Mouse (Mus musculus) megakaryocyte progenitor cell, adult 5-6 weeks (primary cell): Measurements from ENCODE around the gene Bcl2l11. TPM values are rescaled to one million over a fixed set of nuclear protein-coding genes. Genes with fewer than 3 reads are reported as not detected.

Experiments used
- ATAC-seq: replicated peaks from 2 replicates; pipeline ENCODE4 v1.8.0; 2016; ENCODE audit warnings: mild to moderate bottlenecking, moderate TSS enrichment, inconsistent platforms; ENCODE audit not compliant: poor library complexity
- total RNA-seq, 2 experiments: library from RNA; stranded (forward) in 1 of 2; stranded (reverse) in 1 of 2; fragments of 157-497, 149-512 nt in 1 of 2; fragments of 200-1000 nt in 1 of 2; gene quantifications; 2 replicates each; pipeline versions ENCODE4 v1.2.3 to v1.2.4; 2015 to 2017

Bcl2l11 gene
- total RNA-seq, 2 experiments from 2014 or later, result 10.1 to 16.0 TPM

DNA sequence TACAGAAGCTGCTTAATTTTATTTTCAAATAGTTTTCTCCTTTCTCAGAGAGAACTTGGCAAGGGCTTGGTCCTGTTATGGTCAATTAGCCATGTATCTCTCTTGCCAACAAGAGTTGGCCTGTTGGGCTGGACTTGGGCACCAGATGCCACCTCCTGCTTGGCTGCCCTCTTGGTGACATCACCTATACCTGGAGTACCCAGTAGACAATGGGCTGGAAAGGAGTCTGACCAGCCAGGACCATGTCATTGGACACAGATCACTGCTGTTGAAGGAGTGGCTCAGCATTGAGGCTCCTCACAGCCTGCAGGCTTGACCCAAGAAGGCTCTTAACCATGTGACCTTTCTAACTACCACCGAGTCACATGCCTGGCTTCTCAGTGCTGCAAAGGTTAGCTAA, 82.7 kb downstream of the Bcl2l11 start:
- no peak for ATAC-seq

DNA sequence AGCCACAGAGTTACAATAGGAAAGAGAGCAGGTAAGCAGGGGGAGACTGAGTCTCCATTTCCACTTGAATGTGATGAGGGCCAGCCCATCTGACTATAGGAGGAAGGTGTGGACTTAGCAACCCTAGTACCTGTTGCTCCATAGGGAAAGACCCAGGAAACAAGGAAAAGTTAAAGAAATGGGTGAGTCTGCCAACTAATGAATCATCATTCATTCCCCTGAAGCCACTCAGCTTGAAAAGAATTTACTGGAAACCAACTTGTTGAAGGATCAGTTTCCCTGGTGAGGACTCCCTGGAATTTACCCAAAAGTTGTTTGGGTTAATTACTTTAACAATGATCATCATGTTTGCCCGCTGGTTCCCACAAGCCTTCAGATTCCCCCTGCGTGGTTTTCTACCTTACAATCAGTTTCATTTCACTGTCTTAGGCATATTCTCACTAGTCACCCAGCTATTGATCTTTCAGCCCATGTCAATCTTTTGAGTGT, 84.0 kb downstream of the Bcl2l11 start:
- ATAC-seq, result no peak

DNA sequence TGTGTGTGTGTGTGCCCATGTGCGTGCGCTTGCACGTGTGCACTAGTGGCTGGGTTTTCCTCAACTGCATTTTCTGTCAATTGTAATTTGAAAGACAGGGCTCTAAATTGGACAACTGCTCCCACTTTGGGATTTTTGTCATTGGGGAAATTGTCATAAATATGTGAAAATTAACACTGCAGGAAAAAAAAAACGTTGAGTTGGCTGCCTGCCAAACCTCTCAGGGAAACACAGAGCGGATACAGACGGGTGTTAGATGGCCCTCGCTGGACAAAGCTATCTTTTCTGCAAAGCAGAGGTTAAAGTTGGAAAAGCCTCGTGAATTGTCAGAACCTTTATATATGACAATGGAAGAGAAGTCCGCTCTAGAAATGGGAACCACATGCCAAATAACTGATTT, 84.5 kb downstream of the Bcl2l11 start:
- no peak for ATAC-seq

DNA sequence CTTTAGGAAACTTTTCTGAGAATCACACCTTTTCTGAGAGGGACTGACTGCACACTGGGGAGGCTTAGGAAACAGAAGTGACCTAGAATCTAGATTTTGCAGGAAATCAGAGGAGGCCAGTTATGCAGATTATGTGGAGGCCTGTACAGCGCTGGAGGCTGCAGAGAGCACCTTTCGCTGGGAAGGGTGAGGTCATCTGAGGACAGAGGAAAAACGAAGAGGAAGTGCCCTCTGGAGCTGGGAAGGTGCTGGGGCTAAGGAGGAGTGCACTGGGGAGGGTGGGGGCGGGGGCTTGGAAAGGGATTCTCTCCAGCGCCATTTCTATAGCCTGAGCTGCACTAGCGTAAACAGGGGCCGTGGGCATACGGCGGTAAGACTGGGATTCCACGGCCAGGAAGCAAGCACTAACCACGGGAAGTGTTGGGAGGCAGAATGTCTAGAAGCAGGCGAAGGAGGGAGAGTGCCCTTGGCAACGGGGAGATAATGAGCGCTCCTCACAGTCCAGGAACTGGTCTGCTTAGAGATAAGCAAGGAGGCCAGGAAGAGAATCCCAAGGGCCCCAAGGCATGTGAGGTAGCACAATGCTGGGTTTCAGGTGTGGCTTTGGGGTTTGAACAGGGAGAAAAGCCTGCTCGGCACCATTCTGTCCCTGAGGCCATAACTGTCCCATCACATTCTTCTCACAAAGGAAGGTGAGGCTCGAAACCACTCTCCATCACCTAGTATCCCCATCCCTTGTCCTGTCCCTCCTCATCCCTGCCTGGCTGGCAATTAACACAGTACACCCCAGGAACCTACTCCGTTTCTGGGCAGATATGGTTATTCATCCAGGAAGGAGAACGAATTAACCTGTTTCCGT, 85.4 kb downstream of the Bcl2l11 start:
- peak; percentile 46 for ATAC-seq

DNA sequence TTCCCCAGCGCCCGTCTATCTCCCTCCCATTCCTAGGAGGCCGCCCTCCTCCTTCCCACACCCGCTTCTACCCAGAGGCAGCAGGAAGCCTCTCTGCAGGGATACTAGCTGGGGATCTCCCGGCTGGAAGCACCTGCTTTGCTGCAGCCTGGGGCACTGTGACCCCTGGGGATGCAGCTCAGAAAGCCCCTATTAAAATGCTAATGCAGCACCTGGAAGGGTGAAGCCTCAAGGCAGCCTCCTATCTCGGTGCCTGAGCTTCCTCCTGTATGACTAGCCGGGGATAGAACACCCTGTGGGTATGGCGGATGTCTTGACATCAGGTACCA, 86.0 kb downstream of the Bcl2l11 start:
- ATAC-seq, result no peak
